Mouse (Mus musculus) gastrocnemius, postnatal 25 days (tissue): ENCODE measurements around the gene Pdcd4. TPM values are rescaled to one million over a fixed set of nuclear protein-coding genes. Genes with fewer than 3 reads are reported as not detected.

Experiments used
- DNase-seq: peaks from one replicate; pipeline ENCODE4 v3.0.0; 2022
- long read RNA-seq, 2 experiments: library from polyadenylated mRNA; stranded (forward); transcript quantifications; one replicate each; pipeline ENCODE4 v2.0.0; 2021
- total RNA-seq, 2 experiments: library from RNA; stranded (reverse); gene quantifications; 1 replicate in 1 of 2; 2 replicates in 1 of 2; pipeline ENCODE4 v1.2.3; 2021

Pdcd4 gene
- 10 to 100 TPM; 11.7 to 21.0 TPM for total RNA-seq
- long read RNA-seq, experiment 1, partial matches to known transcripts, result 1 of 9 reads
- long read RNA-seq, experiment 1, other reads (novel, unspliced or antisense), result 1 of 9 reads
- long read RNA-seq, experiment 2, transcript Pdcd4-201 (12 exons, 2,381 nt), result major isoform, 8 of 12 reads
- long read RNA-seq, experiment 2, partial matches to known transcripts, result 1 of 12 reads
- long read RNA-seq, experiment 2, other reads (novel, unspliced or antisense), result 0 of 12 reads

GRCm38 (mm10) chr19:53892061-53892460 is at the start of gene Pdcd4:
TSS of gene Pdcd4 (plus strand) at chr19:53892231.
- DNase-seq, result no peak

GRCm38 (mm10) chr19:53843972-53844371 is 48.1 kb upstream of the Pdcd4 start:
- no peak for DNase-seq

GRCm38 (mm10) chr19:53848272-53848995 is 43.6 kb upstream of the Pdcd4 start:
- no peak for DNase-seq

- DNase-seq, result peak; percentile 82
Measured at GRCm38 (mm10) chr19:53850166-53850922, 41.7 kb upstream of the Pdcd4 start.

GRCm38 (mm10) chr19:53851352-53851751 is 40.7 kb upstream of the Pdcd4 start:
- DNase-seq, result peak; percentile 78

- no peak for DNase-seq
Measured at GRCm38 (mm10) chr19:53851826-53852698, 40.0 kb upstream of the Pdcd4 start.

GRCm38 (mm10) chr19:53852699-53853451 is 39.2 kb upstream of the Pdcd4 start:
- no peak for DNase-seq

GRCm38 (mm10) chr19:53854978-53855377 is 37.1 kb upstream of the Pdcd4 start:
- no peak for DNase-seq

- DNase-seq, result no peak
Measured at GRCm38 (mm10) chr19:53855781-53856180, 36.2 kb upstream of the Pdcd4 start.

- DNase-seq, result peak; percentile 72
Measured at GRCm38 (mm10) chr19:53856794-53857193, 35.2 kb upstream of the Pdcd4 start.

- no peak for DNase-seq
Measured at GRCm38 (mm10) chr19:53857962-53858361, 34.1 kb upstream of the Pdcd4 start.

- DNase-seq, result no peak
Measured at GRCm38 (mm10) chr19:53859149-53859548, 32.9 kb upstream of the Pdcd4 start.

- no peak for DNase-seq
Measured at GRCm38 (mm10) chr19:53859593-53859992, 32.4 kb upstream of the Pdcd4 start.

GRCm38 (mm10) chr19:53861346-53861745 is 30.7 kb upstream of the Pdcd4 start:
- DNase-seq, result no peak

- DNase-seq, result no peak
Measured at GRCm38 (mm10) chr19:53862573-53863246, 29.3 kb upstream of the Pdcd4 start.

GRCm38 (mm10) chr19:53867238-53867637 is 24.8 kb upstream of the Pdcd4 start:
- no peak for DNase-seq

GRCm38 (mm10) chr19:53868125-53868524 is 23.9 kb upstream of the Pdcd4 start:
- no peak for DNase-seq

- DNase-seq, result no peak
Measured at GRCm38 (mm10) chr19:53868796-53869195, 23.2 kb upstream of the Pdcd4 start.

- DNase-seq, result no peak
Measured at GRCm38 (mm10) chr19:53869427-53870385, 22.3 kb upstream of the Pdcd4 start.
